Mouse (Mus musculus) layer of hippocampus, adult 9-10 months (tissue): ENCODE measurements around the gene Exoc6b.

ENCODE experiments used
- DNase-seq: peaks from one replicate; pipeline ENCODE4 v3.0.0; 2022; ENCODE audit warnings: low spot score

The Exoc6b gene

DNA sequence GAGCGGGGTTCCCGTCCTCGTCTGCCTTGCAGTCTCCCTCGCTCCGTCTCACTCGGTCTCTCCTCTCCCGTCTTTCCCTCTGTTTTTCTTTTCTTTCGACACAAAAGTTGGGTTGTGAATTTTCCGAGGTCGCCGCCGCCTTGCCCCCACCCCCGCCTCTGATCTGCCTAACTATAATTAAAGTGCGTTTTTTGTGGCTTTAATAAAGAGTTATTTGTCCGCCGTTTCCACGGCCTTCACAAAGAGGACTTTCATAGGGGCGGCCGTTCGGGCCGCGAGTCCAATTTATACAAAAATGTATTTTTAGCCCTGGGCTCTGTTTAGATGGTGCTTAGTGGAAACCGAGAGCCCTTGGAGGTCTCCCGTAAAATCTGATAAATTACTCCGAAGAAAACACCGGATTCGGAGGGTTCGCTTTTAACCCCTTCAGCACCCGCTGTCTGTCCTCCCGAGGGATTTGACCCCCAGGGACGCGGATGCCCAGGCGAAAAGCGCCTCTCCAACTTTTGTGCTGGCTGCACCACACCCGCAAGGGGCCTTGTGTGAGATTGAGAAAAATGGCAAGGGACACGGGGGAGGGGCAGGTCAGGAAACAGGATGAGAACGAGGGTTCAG is 483.5 kb downstream of the Exoc6b start:
- DNase-seq: no peak

DNA sequence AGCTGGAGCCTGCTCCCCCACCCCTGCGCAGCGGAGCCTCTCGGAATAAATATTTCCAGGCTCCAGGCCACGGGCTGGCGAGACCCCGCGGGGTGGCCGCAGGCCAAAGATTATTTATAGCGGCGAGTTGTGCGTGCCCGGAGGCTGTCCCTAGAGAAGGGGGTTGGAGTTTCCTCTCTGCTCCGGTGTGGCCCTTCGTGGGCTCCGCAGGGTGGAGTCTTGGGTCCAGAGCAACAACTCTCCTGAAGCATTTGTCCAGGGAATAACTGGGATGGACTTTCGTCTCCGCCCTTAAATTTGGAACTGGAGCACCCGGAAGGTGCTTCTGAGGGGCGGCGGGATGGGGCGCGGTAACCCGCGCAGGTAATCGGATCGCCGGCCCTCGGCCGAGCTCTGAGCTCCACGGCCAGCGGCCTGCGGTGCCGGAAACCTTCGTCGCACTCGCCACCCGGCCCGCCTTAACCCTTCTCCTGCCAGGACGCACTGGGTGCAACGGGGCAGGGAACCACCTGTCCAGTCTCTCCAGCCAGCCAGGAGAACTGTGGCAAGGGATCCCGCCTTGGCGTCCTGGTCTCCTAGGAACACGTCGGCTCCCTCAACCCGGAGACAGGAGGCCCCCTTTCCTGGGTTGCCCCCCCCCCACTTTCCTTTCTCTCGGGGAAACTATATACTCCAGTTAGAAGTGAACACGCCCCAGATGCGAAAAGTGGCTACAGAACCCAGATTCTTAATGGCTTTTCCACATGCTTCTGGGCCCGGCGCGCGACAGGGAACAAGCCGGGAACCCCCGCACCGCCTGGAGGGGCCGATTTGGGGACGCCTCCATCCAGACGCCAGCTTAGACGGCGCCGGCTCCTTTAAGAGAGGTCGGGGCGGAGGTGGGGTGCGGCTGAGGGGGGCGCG is 484.3 kb downstream of the Exoc6b start:
- no peak for DNase-seq

DNA sequence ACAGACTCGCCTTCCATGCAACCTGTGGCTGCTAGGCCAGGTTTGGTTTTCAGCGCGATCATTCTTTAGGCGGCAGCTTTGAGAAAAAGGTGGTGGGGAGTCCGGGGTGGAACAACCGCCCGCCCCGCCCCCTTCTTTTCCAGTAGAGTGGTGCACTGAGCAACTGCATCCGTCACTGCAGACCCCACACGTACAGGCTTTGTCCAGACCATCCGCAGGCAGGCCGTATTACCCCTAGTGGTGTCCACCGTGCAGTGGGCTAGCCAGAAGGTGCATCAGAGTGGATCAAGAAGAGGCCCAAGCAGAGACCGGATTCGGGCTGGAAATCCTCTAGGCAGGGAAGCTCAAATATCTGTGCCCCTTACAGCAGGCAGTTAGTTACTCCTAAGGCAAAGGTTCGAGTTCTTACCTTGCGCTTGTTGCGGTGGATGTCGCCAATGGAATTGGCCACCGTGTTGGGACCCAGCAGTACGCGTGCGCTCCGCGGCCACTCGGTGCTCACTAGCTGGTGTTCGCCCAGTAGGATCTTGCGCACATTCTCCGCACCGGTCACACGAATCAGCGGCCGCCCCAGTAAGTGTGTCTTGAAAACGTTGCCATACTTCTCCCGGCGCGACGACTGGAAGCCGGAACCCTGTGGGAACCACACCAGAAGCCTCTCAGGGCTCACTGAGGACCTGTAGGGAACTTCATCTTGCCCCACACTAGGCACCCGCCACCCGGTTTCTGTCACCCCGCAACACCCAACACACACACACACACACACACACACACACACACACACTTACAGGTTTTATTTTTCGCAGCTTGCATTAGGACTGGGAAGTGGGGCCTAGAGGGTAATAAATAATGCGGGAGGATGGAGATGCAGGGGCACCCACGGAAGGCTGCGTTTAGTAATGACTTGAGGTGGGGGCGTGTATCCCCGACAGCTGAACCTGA is 485.2 kb downstream of the Exoc6b start:
- no peak for DNase-seq

DNA sequence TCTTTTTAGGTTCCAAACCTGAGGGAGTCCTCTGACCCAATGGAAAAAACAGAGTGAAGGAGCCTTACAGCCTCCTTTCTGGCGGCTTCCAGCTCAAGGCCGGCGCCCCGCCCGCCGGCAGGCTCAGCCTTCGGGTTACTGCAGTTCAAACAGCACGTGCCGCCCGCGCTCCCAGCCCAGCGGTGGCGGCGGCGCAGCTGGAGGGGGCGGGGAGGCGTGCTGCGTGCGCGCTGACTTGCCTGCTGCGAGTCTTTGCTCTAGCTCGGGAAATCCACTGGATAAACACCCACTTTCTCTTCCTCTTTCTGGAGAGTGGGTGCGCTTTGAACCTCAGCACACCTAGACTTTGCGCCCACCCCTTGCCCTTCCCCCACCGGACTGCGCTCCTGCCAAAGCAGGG is 485.9 kb downstream of the Exoc6b start:
- DNase-seq: no peak

DNA sequence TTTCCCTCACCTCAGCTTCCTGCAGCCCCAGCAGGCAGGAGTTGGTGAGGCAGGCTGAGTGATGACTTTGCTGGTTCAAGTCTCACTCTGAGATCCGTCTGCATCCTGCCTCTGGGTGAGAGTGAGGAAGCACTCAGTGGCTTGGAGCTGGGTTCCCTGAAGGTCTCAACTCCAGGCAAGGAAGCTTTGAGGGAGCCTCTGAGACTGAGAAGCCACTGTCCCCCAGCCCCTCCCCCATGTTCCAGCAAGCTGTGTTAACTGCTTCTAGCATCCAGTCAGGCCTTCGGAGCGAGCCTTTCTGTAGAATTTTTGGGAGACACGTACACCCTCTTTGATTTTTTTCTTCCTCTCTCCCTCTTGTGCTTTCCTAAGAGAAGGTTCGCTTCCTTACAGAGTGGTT is 486.5 kb downstream of the Exoc6b start:
- DNase-seq: no peak

DNA sequence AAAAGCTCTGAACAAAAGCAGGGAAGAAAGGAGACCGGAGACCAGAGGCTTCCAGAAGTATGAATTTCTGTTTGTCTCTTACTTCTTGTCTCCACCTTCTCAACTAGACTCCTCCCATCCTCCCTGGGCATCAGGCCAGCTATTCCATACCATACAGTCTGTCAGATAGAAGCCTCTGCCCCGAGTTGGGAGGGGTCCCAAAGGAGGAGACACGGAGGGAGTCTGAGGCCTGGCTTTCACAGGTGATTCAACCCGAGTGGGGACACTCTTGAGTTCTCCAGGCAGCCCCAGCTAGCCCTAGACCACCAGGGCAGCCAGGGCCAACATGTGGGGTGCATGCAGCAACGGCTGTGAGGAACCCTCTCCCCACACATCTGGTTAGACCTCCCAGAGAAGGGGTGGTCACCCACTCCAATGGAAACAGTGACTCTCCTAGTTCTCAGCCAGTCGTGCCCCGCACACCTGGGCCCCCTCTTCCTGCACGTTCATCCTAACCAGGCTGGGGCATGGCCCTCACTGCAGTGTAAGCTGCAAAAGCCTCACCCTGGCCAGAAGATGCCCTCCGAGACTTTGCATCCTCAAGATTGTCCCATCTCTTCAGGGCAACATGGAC is 487.4 kb downstream of the Exoc6b start:
- DNase-seq: no peak

DNA sequence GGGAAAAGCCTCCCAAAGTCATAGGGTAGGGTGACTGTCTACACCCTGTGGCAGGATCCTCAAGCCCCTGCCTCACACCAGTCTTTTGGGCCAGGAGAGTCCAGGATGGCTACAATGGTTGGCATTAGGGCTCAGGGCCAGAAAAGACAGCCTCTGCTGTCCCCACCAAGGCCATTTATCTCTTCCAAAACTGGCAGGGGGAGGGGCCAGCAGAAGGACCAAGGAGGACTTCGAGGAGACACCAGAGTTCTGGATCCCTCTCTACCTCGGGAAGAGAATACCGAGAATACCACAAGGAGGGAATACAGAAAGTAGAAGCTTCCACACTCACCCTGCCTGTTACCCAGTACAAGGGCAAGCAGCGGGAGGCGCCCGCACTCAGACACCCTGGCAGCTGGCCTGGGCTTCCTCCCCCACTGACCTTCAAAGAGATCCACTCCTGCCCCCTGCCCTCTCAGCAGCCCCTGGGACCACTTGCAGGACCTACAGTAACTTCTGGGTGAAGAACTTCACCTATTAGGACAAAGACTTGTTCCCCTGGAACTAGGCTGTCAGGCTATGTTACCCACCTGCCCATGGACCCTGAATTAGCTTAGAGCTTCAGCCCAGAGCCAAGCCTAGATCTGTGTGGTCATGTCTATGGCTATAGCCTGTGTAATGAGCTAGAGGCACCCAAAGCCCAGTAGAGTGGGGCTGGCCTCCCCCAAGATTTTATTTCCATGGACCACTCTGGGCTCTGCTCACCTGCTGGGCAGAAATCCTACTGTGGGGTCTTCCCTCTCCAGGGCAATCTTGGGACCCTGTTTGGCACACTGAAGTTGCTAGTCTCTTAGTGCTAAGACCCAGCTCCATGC is 488.1 kb downstream of the Exoc6b start:
- no peak for DNase-seq

DNA sequence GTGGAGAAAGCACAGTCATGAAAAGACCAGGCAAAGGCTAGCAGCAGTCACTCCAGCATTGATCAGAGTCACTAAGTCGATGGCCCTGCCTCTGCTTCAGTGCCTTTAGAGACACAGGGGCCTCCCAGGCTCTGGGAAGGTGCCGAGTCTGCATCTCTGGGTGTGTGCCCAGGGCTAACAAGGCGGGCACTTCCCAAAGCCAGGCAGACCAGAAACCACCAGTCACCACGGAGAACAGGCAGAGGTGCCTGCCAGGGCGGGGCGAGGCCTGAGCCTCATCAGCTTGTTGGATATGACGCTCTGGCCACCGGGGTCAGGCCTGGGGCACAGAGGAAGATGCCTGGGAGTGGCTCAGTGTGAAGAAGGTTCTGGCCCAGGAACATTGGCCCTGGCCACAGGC is 489.8 kb downstream of the Exoc6b start:
- no peak for DNase-seq

DNA sequence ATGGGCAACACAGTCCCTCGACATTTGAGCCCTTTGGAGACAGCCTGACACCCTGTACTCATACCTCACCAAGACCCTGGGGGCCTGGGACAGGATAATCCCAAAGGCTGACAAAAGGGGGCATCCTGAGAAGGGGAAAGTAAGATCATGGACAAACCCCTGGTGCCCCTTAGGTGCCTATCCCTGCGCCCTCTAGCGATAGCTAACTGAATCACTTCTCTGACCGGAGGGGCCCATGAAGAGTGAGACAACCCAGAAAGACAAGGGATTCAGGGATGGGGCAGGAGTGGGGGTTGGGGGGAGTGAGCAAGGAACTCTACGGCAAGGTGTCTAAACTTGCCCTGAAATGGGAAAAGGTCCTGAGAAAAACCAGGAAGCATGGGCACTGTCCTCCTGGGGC is 490.4 kb downstream of the Exoc6b start:
- DNase-seq: no peak

DNA sequence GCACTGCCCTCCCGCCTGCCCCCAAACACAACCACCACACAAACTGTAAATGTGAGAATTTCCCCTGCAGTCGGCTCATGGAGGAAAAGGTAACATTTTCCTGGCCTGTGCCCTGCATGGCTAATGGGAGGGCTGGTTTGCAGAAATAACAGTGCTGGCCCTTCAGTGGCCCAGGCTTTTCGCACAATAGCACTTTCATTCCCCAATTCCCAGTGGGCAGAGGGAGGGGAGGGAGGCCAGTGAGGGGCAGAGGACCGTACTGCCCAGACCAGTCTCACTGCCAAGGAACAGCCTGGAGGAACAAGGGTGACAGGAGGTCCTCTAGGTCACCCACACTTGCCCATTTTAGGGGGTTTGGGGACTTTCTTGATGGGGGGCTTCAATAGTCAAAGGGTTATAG is 491.4 kb downstream of the Exoc6b start:
- DNase-seq: no peak

DNA sequence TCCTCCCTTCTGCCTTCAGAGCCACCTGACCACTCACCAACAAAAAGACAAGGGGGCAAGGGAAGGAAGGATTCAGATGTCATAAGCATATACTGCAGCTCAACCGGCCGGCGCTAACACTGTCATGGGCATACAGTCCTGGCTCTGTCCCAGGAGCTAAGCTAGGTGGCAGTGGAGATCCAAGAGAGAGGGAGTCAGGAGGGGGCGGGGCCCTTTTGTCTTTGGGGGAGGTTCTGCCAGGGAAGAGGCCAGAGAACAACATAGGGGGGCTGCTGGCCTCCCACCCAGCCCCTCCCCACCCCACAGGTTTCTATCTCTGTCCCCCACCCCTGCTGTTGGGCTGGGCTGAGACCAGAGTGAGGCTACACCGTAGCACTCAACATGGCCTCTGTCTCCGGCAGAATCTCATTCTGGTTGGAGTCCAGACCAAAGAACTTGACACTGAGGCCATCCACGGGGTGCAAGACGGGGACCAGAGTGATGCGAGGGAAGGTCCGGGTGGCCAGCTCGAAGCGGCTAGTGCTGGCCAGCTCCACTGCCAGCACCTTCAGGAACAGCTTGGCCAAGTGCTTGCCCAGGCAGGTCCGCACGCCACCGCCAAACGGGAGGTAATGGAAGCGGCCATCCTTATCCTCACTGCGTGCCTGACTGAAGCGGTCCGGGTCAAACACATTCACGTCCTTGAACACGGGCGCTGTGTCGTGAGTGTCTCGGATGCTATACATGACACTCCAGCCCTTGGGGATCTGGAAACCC is 495.2 kb downstream of the Exoc6b start:
- DNase-seq: no peak

DNA sequence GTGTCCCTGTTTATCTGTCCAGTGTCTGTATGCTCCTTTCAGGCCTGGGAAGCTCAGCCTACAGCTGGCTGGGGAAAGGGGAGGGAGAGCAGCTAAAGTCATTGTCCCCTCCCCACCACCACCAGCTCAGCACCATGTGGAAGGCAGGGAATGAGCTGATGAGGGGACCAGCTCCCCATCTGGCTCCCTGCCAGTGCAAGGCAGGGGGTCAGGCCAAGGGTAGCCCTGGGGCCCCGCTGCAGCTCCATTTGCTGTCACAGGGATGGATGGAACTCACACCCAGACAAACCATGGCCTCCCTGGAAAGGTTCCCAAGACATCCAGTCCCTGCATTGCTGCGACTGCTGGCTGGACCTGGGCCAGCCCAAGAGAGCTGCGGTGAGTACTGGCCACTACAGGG is 499.3 kb downstream of the Exoc6b start:
- DNase-seq: no peak

DNA sequence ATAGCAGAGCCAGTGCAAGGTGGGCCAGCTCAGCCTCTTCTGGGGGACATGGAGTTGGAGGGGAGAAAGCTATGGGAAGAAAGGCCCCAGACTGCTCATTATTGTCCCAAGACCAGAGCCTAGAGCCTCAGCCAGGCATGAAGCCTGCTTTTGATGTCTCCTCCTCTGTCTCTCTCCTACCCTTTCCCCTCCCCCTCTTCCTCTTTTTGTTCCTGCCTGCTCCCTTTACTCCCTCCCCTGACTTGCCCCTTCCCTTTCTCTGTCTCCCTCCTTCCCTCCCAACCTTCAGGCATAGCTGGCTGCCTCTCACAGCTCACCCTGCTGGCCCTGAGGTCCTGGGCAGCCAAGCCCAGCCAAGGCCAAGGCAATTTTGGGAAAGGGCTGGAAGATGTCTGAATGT is 499.7 kb downstream of the Exoc6b start:
- DNase-seq: no peak

DNA sequence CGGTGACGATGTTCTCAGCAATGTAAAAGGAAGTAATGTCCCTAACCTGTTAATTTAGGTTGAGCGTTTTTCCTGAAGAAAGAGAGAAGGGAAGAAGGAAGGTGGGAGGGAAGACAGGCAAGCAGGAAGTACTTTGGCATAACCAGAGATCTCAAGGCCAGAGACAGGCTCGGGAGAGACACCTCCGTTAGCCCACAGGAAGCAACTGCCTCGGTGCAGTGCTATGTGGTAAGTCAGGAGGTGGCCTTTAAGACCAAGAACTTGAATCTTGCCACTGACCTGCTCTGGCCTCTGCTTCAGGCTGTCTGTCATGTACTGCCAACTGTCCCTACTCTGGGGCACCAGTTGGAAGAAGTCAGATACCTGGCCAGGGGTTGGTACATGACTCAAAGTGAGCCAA is 500.4 kb downstream of the Exoc6b start:
- DNase-seq: no peak
